Mouse (Mus musculus) cerebellum, adult 2 months (tissue): ENCODE measurements around the gene Ppp1r12a.

Source experiments
- CTCF ChIP-seq: fragments of 200-500 bp; IDR thresholded peaks from 2 replicates; pipeline ENCODE4 v1.5.1; 2011; ENCODE audit warnings: low read depth, mild to moderate bottlenecking, control low read depth, low read length, moderate library complexity, borderline replicate concordance; ENCODE audit not compliant: insufficient read depth
- POLR2A ChIP-seq: fragments of 200-500 bp; IDR thresholded peaks from 2 replicates; pipeline ENCODE4 v1.6.1; 2011; ENCODE audit warnings: low read length, control low read depth, borderline replicate concordance; ENCODE audit not compliant: insufficient read depth

DNA sequence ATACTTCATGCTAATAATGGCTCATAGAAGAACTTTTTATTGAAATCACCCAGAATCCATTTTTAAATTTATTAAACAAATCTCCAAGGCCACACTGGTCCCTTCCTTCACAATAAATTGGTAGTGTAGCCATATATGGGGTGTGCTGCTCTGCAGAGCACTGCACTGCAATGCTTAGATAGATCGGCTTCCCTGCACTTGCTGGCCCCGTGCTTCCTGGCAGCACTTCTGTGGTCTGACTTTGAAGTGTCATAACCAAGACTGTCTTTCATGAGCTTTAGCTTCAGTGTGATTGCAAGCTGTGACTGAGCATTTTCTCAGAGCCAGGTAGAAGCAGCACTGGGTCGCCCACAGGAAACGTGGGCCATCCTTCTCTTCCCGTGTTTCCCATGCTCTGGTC, 5.8 kb downstream of the Ppp1r12a start:
- TF ChIP-seq POLR2A = no peak
- no peak for TF ChIP-seq CTCF
